Mouse (Mus musculus): ENCODE results near the gene Stk19. TPM values are rescaled to one million over a fixed set of nuclear protein-coding genes. Genes with fewer than 3 reads are reported as not detected.
"Not testable (repeated sequence)": the region's sequence is repeated elsewhere in the genome, so short reads cannot be mapped to it uniquely, and the experiment has no call there.

Gene Stk19
- total RNA-seq, 4 experiments from 2014 or later: 5.6 to 8.0 (median 6.9) TPM

- DNase-seq (ENCODE audit: low spot score in 2 of 2): not testable (repeated sequence)
Measured at GRCm38 (mm10) chr17:34798071-34798470, 38.7 kb downstream of the Stk19 start.

- DNase-seq (ENCODE audit: low spot score in 2 of 2): not testable (repeated sequence)
Measured at GRCm38 (mm10) chr17:34797211-34797995, 39.3 kb downstream of the Stk19 start.

DNA sequence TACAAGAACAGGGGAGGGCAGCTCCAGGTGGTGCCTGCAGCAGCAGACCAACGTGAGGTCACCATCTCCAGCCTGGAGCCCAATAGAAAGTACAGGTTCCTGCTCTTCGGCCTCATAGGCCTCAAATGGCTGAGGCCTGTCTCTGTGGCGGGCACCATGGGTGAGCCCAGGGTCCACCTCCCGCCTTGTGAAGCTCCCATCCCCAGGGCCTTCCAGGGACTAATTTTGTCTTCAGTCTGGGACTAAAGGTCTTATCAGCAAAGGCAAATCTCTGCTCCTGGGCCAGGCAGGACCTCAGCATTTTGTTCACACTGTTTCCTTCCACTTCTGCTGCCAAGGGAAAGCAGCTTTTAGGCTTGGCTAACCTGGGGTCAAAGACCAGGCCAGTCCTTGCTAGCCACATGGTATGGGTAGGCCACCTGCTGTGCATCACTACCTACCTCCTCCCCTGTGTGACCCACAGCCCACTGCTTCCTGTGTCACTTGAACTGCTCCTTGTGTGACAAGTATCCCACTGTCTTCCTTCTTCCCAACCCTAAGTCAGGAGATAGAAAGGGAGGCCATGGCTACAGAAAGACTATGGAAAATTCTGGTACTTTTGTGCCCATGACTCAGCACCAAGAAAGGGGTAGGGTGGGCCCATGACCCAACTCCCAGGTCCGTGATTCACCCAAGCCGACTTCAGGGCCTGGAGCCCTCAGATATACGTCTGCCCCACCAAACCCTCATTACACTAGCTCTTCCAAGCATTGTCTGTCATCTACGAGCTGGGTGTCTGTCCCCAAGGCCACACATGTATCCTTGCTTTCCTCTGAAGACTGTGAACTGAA is 40.2 kb downstream of the Stk19 start:
- no peak for DNase-seq (ENCODE audit: low spot score in 2 of 2)

GRCm38 (mm10) chr17:34795633-34796032 is 41.1 kb downstream of the Stk19 start:
- DNase-seq (ENCODE audit: low spot score in 2 of 2): no peak

DNA sequence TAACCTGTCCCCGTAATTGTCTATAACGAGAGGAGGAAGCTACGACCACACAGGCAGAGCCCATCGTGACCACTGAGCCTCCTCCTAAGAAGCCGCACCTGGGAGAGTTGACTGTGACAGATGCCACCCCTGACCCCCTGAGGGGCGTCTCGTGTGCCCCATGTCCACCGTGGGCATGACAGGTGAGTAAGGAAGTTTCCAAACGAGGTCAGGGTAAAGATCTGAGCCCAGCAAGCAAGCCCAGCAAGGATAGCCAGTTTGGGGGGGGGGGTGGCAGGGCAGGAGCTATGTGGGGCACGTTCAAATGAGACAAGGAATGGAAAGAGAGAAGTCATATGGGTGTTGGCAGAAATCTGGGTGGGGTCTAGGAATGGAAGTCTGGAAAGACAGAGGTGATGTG is 41.7 kb downstream of the Stk19 start:
- no peak for DNase-seq (ENCODE audit: low spot score in 2 of 2)

- no peak for DNase-seq (ENCODE audit: low spot score in 2 of 2)
Measured at GRCm38 (mm10) chr17:34777680-34778325, 58.9 kb downstream of the Stk19 start.

Small RNAs within 50 kb of the gene (microRNA-seq; reads per million reads assigned to microRNA genes)
- gene Mir6970 (not detected), gene Mir6971 (2.5 reads per million), gene Mir6972 (not detected)

Other genes starting within 250 kb of the Stk19 start
- 1 to 10 TPM in 1 of 4 experiments, under 1 TPM in 3; 0.53 to 1.8 (median 0.77) TPM for gene Gpsm3, start 247.1 kb downstream of the Stk19 start, total RNA-seq (2022)
- 10 to 100 TPM in 3 of 4 experiments, 1 to 10 TPM in 1; 9.1 to 15.4 (median 13.8) TPM for gene Pbx2, start 245.7 kb downstream of the Stk19 start, total RNA-seq (2022)
- under 1 TPM in 1 of 4 experiments, not detected in 3; 0.19 TPM for gene Ager, start 239.1 kb downstream of the Stk19 start, total RNA-seq (2022)
- gene Rnf5, start 233.3 kb downstream of the Stk19 start, total RNA-seq (2022): 10 to 100 TPM; 20.2 to 23.9 (median 22.7) TPM
- gene Agpat1, start 232.7 kb downstream of the Stk19 start, total RNA-seq (2022): 100 to 1,000 TPM in 2 of 4 experiments, 10 to 100 TPM in 2; 89.5 to 104 (median 97.0) TPM
- 1 to 10 TPM in 3 of 4 experiments, under 1 TPM in 1; 0.77 to 1.4 (median 1.1) TPM for gene Egfl8, start 221.0 kb downstream of the Stk19 start, total RNA-seq (2022)
- 10 to 100 TPM; 38.0 to 40.7 (median 39.9) TPM for gene Ppt2, start 208.4 kb downstream of the Stk19 start, total RNA-seq (2022)
- gene Prrt1, start 207.4 kb downstream of the Stk19 start, total RNA-seq (2022): under 1 TPM in 3 of 4 experiments, not detected in 1; 0.12 to 0.35 (median 0.25) TPM
- 1 to 10 TPM; 5.3 to 9.4 (median 8.9) TPM for gene Fkbpl, start 192.2 kb downstream of the Stk19 start, total RNA-seq (2022)
- 1 to 10 TPM; 5.4 to 7.6 (median 6.3) TPM for gene Atf6b, start 189.8 kb downstream of the Stk19 start, total RNA-seq (2022)
- 10 to 100 TPM; 18.1 to 27.4 (median 23.3) TPM for gene Tnxb, start 166.4 kb downstream of the Stk19 start, total RNA-seq (2022)
- gene C4b, start 93.1 kb downstream of the Stk19 start, total RNA-seq (2022): 10 to 100 TPM in 1 of 4 experiments, 1 to 10 TPM in 3; 1.3 to 10.9 (median 4.9) TPM
- gene Cyp21a1, start 32.4 kb downstream of the Stk19 start, total RNA-seq (2022): 1 to 10 TPM in 1 of 4 experiments, under 1 TPM in 1, not detected in 2; 0.34 to 3.1 TPM
- 1 to 10 TPM; 7.3 to 9.9 (median 8.6) TPM for gene Dxo, start 74 bp upstream of the Stk19 start, total RNA-seq (2022)
- 10 to 100 TPM; 21.3 to 23.4 (median 21.9) TPM for gene Skiv2l, start 13.3 kb upstream of the Stk19 start, total RNA-seq (2022)
- gene Nelfe, start 13.4 kb upstream of the Stk19 start, total RNA-seq (2022): 10 to 100 TPM in 1 of 4 experiments, 1 to 10 TPM in 3; 7.6 to 10.4 (median 8.9) TPM
- 1 to 10 TPM in 3 of 4 experiments, under 1 TPM in 1; 0.56 to 6.3 (median 2.8) TPM for gene Cfb, start 25.6 kb upstream of the Stk19 start, total RNA-seq (2022)
- 1 to 10 TPM; 7.3 to 7.9 (median 7.6) TPM for gene Zbtb12, start 42.5 kb upstream of the Stk19 start, total RNA-seq (2022)
- gene Gm20547, start 45.1 kb upstream of the Stk19 start, total RNA-seq (2022): not detected
- 1 to 10 TPM in 3 of 4 experiments, under 1 TPM in 1; 0.73 to 2.3 (median 2.2) TPM for gene C2, start 61.3 kb upstream of the Stk19 start, total RNA-seq (2022)
- 10 to 100 TPM; 31.2 to 37.2 (median 33.4) TPM for gene Ehmt2, start 61.5 kb upstream of the Stk19 start, total RNA-seq (2022)
- under 1 TPM in 2 of 4 experiments, not detected in 2; 0.15 TPM for gene Slc44a4, start 77.5 kb upstream of the Stk19 start, total RNA-seq (2022)
- 10 to 100 TPM in 2 of 4 experiments, 1 to 10 TPM in 2; 8.8 to 11.6 (median 10.5) TPM for gene Neu1, start 94.3 kb upstream of the Stk19 start, total RNA-seq (2022)
- gene Hspa1b, start 122.3 kb upstream of the Stk19 start, total RNA-seq (2022): 10 to 100 TPM in 1 of 4 experiments, 1 to 10 TPM in 3; 2.4 to 13.6 (median 3.7) TPM
- gene Gm20481, start 133.0 kb upstream of the Stk19 start, total RNA-seq (2022): not detected
- 10 to 100 TPM in 1 of 4 experiments, 1 to 10 TPM in 3; 4.2 to 17.8 (median 5.3) TPM for gene Hspa1a, start 135.2 kb upstream of the Stk19 start, total RNA-seq (2022)
- gene Hspa1l, start 135.8 kb upstream of the Stk19 start, total RNA-seq (2022): 10 to 100 TPM; 19.4 to 26.1 (median 20.2) TPM
- 10 to 100 TPM; 11.7 to 15.7 (median 13.0) TPM for gene Lsm2, start 144.9 kb upstream of the Stk19 start, total RNA-seq (2022)
- 10 to 100 TPM; 37.3 to 42.8 (median 41.0) TPM for gene Vars, start 164.0 kb upstream of the Stk19 start, total RNA-seq (2022)
- 10 to 100 TPM in 3 of 4 experiments, 1 to 10 TPM in 1; 8.0 to 18.8 (median 13.7) TPM for gene Vwa7, start 179.6 kb upstream of the Stk19 start, total RNA-seq (2022)
- not detected for gene Sapcd1, start 191.1 kb upstream of the Stk19 start, total RNA-seq (2022)
- gene Msh5, start 209.8 kb upstream of the Stk19 start, total RNA-seq (2022): not detected
- gene Clic1, start 213.0 kb upstream of the Stk19 start, total RNA-seq (2022): 1 to 10 TPM; 5.2 to 9.0 (median 6.6) TPM
- 1 to 10 TPM; 4.3 to 6.2 (median 5.1) TPM for gene Ddah2, start 222.1 kb upstream of the Stk19 start, total RNA-seq (2022)
- gene Ly6g6c, start 228.4 kb upstream of the Stk19 start, total RNA-seq (2022): not detected
- not detected for gene Mpig6b, start 229.2 kb upstream of the Stk19 start, total RNA-seq (2022)
- gene Ly6g6e, start 240.0 kb upstream of the Stk19 start, total RNA-seq (2022): not detected
- gene Ly6g6d, start 241.1 kb upstream of the Stk19 start, total RNA-seq (2022): 1 to 10 TPM in 1 of 4 experiments, under 1 TPM in 2, not detected in 1; 0.53 to 1.8 (median 0.99) TPM
- not detected for gene Ly6g6f, start 248.7 kb upstream of the Stk19 start, total RNA-seq (2022)